Mouse (Mus musculus) bone marrow macrophage, adult 2 months (primary cell): ENCODE measurements around the gene Dock2.

Source experiments
- CTCF ChIP-seq: IDR thresholded peaks from 2 replicates; pipeline ENCODE4 v1.5.1; 2012; ENCODE audit warnings: low read depth, mild to moderate bottlenecking, low read length, moderate library complexity
- POLR2A ChIP-seq: IDR thresholded peaks from 2 replicates; pipeline ENCODE4 v1.6.1; 2012; ENCODE audit warnings: mild to moderate bottlenecking, low read depth, low read length, borderline replicate concordance

- TF ChIP-seq CTCF (no peak), POLR2A (no peak)
These were observed 507.2 kb downstream of the Dock2 start for GRCm38 (mm10) chr11:34276363-34277046.
